Mouse (Mus musculus) neural tube, embryonic 11.5 days (tissue): ENCODE measurements around the gene Ablim1. TPM values are rescaled to one million over a fixed set of nuclear protein-coding genes. Genes with fewer than 3 reads are reported as not detected.

ENCODE experiments used
- ATAC-seq: fragments of 200-750 bp; cut with Nextera tagmentation; 2 replicates; pipeline ENCODE4 v1.8.0; 2017; ENCODE audit warnings: moderate number of reproducible peaks, mild to moderate bottlenecking, moderate TSS enrichment, moderate library complexity; ENCODE audit not compliant: insufficient read depth, low FRiP score, low TSS enrichment
- DNase-seq: peaks from one replicate; pipeline ENCODE4 v3.0.0-alpha.2; 2015; ENCODE audit warnings: low spot score
- H3K27ac ChIP-seq: fragments of 300-500 bp; sonication (generic); 2 replicates; pipeline ENCODE4 v1.5.1; 2014; ENCODE audit warnings: low read depth, mild to moderate bottlenecking, low read length
- H3K27me3 ChIP-seq: fragments of 300-500 bp; sonication (generic); 2 replicates; pipeline ENCODE4 v1.6.1; 2014; ENCODE audit warnings: mild to moderate bottlenecking, low read length, mixed read lengths; ENCODE audit not compliant: control insufficient read depth, insufficient read depth
- H3K36me3 ChIP-seq: fragments of 300-500 bp; sonication (generic); 2 replicates; pipeline ENCODE4 v1.6.1; 2014; ENCODE audit warnings: mild to moderate bottlenecking, low read length, moderate library complexity, mixed read lengths; ENCODE audit not compliant: control insufficient read depth, insufficient read depth
- H3K4me1 ChIP-seq: fragments of 300-500 bp; sonication (generic); 2 replicates; pipeline ENCODE4 v1.6.1; 2014; ENCODE audit warnings: low read length, mixed read lengths; ENCODE audit not compliant: control insufficient read depth, insufficient read depth
- H3K4me2 ChIP-seq: fragments of 300-500 bp; sonication (generic); 2 replicates; pipeline ENCODE4 v1.6.1; 2014; ENCODE audit warnings: low read depth, mild to moderate bottlenecking, moderate library complexity
- H3K4me3 ChIP-seq: fragments of 300-500 bp; sonication (generic); 2 replicates; pipeline ENCODE4 v1.5.1; 2014; ENCODE audit warnings: low read depth, low read length
- H3K9ac ChIP-seq: fragments of 300-500 bp; sonication (generic); 2 replicates; pipeline ENCODE4 v1.6.1; 2014; ENCODE audit warnings: mild to moderate bottlenecking, low read length
- H3K9me3 ChIP-seq: fragments of 300-500 bp; sonication (generic); 2 replicates; pipeline ENCODE4 v1.6.1; 2016; ENCODE audit warnings: low read length; ENCODE audit not compliant: control insufficient read depth
- WGBS: fragments of 180-500 bp; shearing (Covaris S2); extraction: QIAGEN DNeasy Blood & Tissue Kit; methylation state at CpG from one replicate; pipeline ENCODE4 v1.1.7; 2014; 5-methylcytosine and 5-hydroxymethylcytosine counted together
- polyA plus RNA-seq: library from polyadenylated mRNA; unstranded; fragments of >200 nt; fragmentation: Nextera tagmentation; extraction: Ambion mirVana; gene quantifications from 2 replicates; pipeline ENCODE4 v1.2.1, GENCODE M21; 2014

The Ablim1 gene
- polyA plus RNA-seq, 1 experiment from 2014 or later: 24.5 TPM

DNA sequence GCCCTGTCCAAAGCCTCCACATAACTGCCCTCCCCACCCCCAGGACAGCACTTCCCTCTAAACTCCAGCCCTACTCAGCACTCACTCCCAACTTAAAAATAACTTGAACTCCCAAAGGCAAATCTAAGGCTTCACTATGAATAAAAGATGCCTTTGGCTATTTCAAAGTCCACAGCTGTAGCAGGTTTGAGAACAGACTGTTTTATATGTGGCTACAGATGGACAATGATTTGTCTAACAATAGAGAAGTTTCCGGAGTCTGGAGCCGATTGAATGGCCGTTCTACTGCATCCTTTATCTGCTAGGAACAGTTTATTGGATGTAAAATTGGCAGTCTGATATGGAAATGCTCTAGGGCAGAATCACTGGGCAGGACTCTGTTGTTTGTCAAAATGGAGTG, 91.0 kb downstream of the Ablim1 start:
- WGBS: 78% methylated on average over 3 of the region's 3 CpGs
- no peak for DNase-seq

DNA sequence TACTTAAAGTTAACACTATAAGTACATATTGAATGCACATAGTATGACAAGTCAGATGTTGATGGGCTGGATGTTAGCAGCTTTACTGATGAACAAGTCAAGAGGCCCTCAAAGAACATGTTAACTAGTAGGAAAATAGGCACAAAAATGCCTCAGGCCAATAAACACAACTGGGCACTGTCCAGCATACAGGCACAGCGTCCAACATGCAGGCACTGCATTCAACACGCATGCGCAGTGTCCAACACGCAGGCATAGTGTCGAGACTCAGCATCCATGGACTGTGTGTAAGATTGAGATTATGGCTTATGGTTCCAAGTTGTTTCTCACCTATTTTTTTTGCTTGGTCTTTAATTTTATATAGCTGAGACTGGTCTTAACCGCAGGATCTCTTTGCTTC, 92.1 kb downstream of the Ablim1 start:
- no peak for ATAC-seq
- no peaks in the 10 kb centered on the region for H3K36me3 ChIP-seq
- H3K9me3 ChIP-seq: no peaks in the 10 kb centered on the region
- no peak overlapping the region for H3K27ac ChIP-seq
- 94% methylated on average over 6 of the region's 6 CpGs for WGBS
- H3K4me1 ChIP-seq: 0 out of 2 replicates have a peak, but pooled peaks cover 2% of the 10 kb centered on the region
- no peak for DNase-seq
- no peak overlapping the region for H3K9ac ChIP-seq
- no peaks in the 10 kb centered on the region for H3K27me3 ChIP-seq
- no peak overlapping the region for H3K4me3 ChIP-seq
- H3K4me2 ChIP-seq: no peak overlapping the region

More for the DNA sequence above, 91.0 kb downstream of the Ablim1 start:
- H3K4me1 ChIP-seq: 0 out of 2 replicates have a peak, but pooled peaks cover 2% of the 10 kb centered on the region
- H3K4me2 ChIP-seq: no peak overlapping the region
- H3K36me3 ChIP-seq: no peaks in the 10 kb centered on the region
- ATAC-seq: no peak
- H3K9ac ChIP-seq: no peak overlapping the region
- H3K4me3 ChIP-seq: no peak overlapping the region
- no peaks in the 10 kb centered on the region for H3K9me3 ChIP-seq
- H3K27ac ChIP-seq: no peak overlapping the region
- no peaks in the 10 kb centered on the region for H3K27me3 ChIP-seq

DNA sequence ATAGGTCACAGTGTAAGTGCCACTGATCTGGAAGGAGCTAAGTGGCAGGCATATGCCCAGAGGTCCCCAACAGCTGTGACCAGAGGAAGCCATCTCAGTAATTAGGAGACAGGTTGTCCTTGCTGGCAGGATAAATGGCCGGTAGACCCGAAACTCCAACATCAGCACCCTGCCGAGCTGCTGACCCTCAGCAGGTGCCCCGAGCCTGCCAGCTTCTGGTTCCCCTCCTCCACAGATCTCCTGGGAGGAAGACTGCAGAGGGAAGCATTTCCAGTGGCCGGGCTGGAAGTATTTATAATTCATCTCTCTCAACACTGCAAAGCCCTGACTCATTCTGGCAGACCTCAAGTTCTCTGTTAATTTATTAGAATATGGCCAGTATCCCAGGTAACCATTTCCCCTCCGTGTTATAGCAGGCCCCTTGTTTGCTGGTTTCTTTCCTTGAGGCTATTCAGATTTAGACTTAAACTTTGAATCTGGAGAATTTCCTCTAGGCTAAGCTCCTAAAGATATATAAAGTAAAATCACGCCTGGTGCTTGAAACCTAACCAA, 93.0 kb downstream of the Ablim1 start:
- no peak overlapping the region for H3K27ac ChIP-seq
- 50% methylated on average over 7 of the region's 7 CpGs for WGBS
- H3K36me3 ChIP-seq: no peaks in the 10 kb centered on the region
- 0 out of 2 replicates have a peak, but pooled peaks cover 2% of the 10 kb centered on the region for H3K4me1 ChIP-seq
- H3K4me3 ChIP-seq: no peak overlapping the region
- ATAC-seq: no peak
- H3K4me2 ChIP-seq: no peak overlapping the region
- no peak for DNase-seq
- no peaks in the 10 kb centered on the region for H3K27me3 ChIP-seq
- no peak overlapping the region for H3K9ac ChIP-seq
- no peaks in the 10 kb centered on the region for H3K9me3 ChIP-seq

- no peak overlapping the region for H3K4me3 ChIP-seq
- no peak for ATAC-seq
- 70% methylated on average over 11 of the region's 11 CpGs for WGBS
- DNase-seq: no peak
- no peak overlapping the region for H3K4me2 ChIP-seq
- H3K9ac ChIP-seq: no peak overlapping the region
- H3K27me3 ChIP-seq: no peaks in the 10 kb centered on the region
- 0 out of 2 replicates have a peak, but pooled peaks cover 2% of the 10 kb centered on the region for H3K4me1 ChIP-seq
- no peaks in the 10 kb centered on the region for H3K9me3 ChIP-seq
- no peaks in the 10 kb centered on the region for H3K36me3 ChIP-seq
- no peak overlapping the region for H3K27ac ChIP-seq
Measured at GRCm38 (mm10) chr19:57219758-57220157, 95.0 kb downstream of the Ablim1 start.

GRCm38 (mm10) chr19:57217161-57217560, 97.6 kb downstream of the Ablim1 start:
- WGBS: 69% methylated on average over 4 of the region's 4 CpGs
- ATAC-seq (no peak), DNase-seq (no peak)
- Histone ChIP-seq H3K9me3 (no peaks in the 10 kb centered on the region), H3K4me3 (no peak overlapping the region), H3K27me3 (no peaks in the 10 kb centered on the region), H3K4me1 (0 out of 2 replicates have a peak, but pooled peaks cover 2% of the 10 kb centered on the region), H3K36me3 (no peaks in the 10 kb centered on the region), H3K9ac (no peak overlapping the region), H3K4me2 (no peak overlapping the region), H3K27ac (no peak overlapping the region)

DNA sequence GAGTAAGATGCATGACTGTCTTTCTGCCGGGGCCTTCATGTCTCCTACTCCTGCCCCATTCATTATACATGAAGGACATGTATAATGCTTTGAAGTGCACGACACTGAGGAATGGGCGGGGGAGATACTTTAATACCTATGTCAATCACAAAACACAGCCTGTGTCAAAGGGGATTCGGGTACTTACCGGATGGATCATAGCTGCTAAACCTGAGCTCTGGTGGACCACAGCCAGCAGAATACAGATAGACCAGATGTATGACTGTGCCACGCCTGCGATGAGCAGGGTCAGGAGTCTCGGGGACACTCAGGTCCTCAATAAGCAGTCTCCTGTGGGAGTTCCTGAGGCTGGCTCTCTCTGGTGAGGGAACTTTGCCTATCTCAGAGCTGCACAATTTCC, 99.2 kb downstream of the Ablim1 start:
- WGBS: 87% methylated on average over 8 of the region's 8 CpGs
- ATAC-seq: no peak

GRCm38 (mm10) chr19:57212406-57212805, 102.3 kb downstream of the Ablim1 start:
- Histone ChIP-seq H3K4me1 (no peaks in the 10 kb centered on the region), H3K9ac (no peak overlapping the region), H3K27ac (no peak overlapping the region), H3K27me3 (no peaks in the 10 kb centered on the region), H3K9me3 (no peaks in the 10 kb centered on the region), H3K36me3 (no peaks in the 10 kb centered on the region), H3K4me3 (no peak overlapping the region), H3K4me2 (no peak overlapping the region)
- no peak for DNase-seq
- 80% methylated on average over 2 of the region's 2 CpGs for WGBS
- ATAC-seq: no peak

More for the DNA sequence above, 99.2 kb downstream of the Ablim1 start:
- no peak for DNase-seq
- Histone ChIP-seq H3K9me3 (no peaks in the 10 kb centered on the region), H3K9ac (no peak overlapping the region), H3K27me3 (no peaks in the 10 kb centered on the region), H3K27ac (no peak overlapping the region), H3K36me3 (no peaks in the 10 kb centered on the region), H3K4me3 (no peak overlapping the region), H3K4me2 (no peak overlapping the region), H3K4me1 (no peaks in the 10 kb centered on the region)

- Histone ChIP-seq H3K4me1 (no peaks in the 10 kb centered on the region), H3K27me3 (no peaks in the 10 kb centered on the region), H3K9me3 (no peaks in the 10 kb centered on the region), H3K9ac (no peak overlapping the region), H3K27ac (no peak overlapping the region), H3K4me3 (no peak overlapping the region), H3K36me3 (no peaks in the 10 kb centered on the region), H3K4me2 (no peak overlapping the region)
- no peak for ATAC-seq
- no peak for DNase-seq
- 80% methylated on average over 15 of the region's 15 CpGs for WGBS
Measured at GRCm38 (mm10) chr19:57211444-57212111, 103.1 kb downstream of the Ablim1 start.

- Histone ChIP-seq H3K27ac (no peak overlapping the region), H3K9me3 (no peaks in the 10 kb centered on the region), H3K9ac (no peak overlapping the region), H3K27me3 (no peaks in the 10 kb centered on the region), H3K4me2 (no peak overlapping the region), H3K4me1 (no peaks in the 10 kb centered on the region), H3K4me3 (no peak overlapping the region), H3K36me3 (no peaks in the 10 kb centered on the region)
- DNase-seq (no peak), ATAC-seq (no peak)
- WGBS: 100% methylated on average over 2 of the region's 2 CpGs
Measured at GRCm38 (mm10) chr19:57210924-57211323, 103.8 kb downstream of the Ablim1 start.
